In the genomic region with DNA sequence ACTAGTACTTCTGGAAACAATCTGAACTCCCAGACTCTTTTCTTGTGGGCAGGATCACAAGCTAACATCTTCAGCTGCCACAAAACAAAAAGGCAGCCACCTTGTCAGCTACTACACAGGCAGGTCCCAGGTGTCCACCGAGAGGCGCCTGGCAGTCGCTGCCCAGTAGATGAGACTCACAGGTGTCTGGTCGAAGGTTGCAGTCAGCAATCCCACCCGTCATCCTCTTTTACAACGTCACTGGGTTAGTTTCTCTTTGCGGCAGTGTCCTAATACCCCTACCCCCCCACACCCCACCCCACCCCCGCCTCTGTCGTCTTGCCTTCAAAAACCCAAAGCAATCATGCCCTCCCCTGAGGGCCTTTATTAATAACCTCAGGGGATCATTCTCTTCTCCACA, we compare ENCODE assay signal across 7 mouse cellular contexts. TPM values are rescaled to one million over a fixed set of nuclear protein-coding genes. Genes with fewer than 3 reads are reported as not detected.
DNase-seq lines count a peak whose midpoint lies in the region; ATAC-seq and TF ChIP-seq lines count a peak whose summit lies in the region.

No protein-coding gene starts in this region.

- H3K4me1 ChIP-seq in ES-Bruce4 (ENCODE audit: control insufficient read depth, insufficient read depth, low read length): no peaks in the 10 kb centered on the region
- H3K4me1 ChIP-seq in forebrain, embryonic 16.5 days (replicated peaks; ENCODE audit: control insufficient read depth, insufficient read depth, low read length): peaks cover 8% of the 10 kb centered on the region
- 0 out of 2 replicates have a peak, but pooled peaks cover 3% of the 10 kb centered on the region for H3K4me1 ChIP-seq in kidney, postnatal 0 days (replicated peaks; ENCODE audit: insufficient read depth, low read length)
- H3K4me1 ChIP-seq in midbrain, embryonic 16.5 days (ENCODE audit: control insufficient read depth, insufficient read depth, low read length): peaks cover 7% of the 10 kb centered on the region

- H3K4me2 ChIP-seq in forebrain, embryonic 16.5 days (ENCODE audit: low read length): peak overlapping the region; percentile 82
- peak overlapping the region; percentile 84 for H3K4me2 ChIP-seq in kidney, postnatal 0 days (ENCODE audit: low read length)
- peak overlapping the region; percentile 85 for H3K4me2 ChIP-seq in midbrain, embryonic 16.5 days (ENCODE audit: low read length)

- no peak for TF ChIP-seq EP300 in ES-Bruce4 (IDR thresholded peaks at IDR 0.05; ENCODE audit: insufficient read depth, low read depth, low read length)

- H3K79me2 ChIP-seq in C2C12 (ENCODE audit: control insufficient read depth, insufficient read depth): no peaks in the 10 kb centered on the region

- H3ac ChIP-seq in C2C12 (ENCODE audit: control insufficient read depth, insufficient read length, low read depth): peak overlapping the region; percentile 2

- WGBS in forebrain, embryonic 16.5 days: 24% methylated on average over 9 of the region's 9 CpGs
- WGBS in kidney, postnatal 0 days: 5% methylated on average over 9 of the region's 9 CpGs
- 28% methylated on average over 9 of the region's 9 CpGs for WGBS in midbrain, embryonic 16.5 days

- H3K9me3 ChIP-seq in ES-Bruce4 (replicated peaks; ENCODE audit: control insufficient read depth, insufficient read depth, low read length, poor library complexity, severe bottlenecking): no peaks in the 10 kb centered on the region
- no peaks in the 10 kb centered on the region for H3K9me3 ChIP-seq in forebrain, embryonic 16.5 days (ENCODE audit: control insufficient read depth, low read length)
- H3K9me3 ChIP-seq in kidney, postnatal 0 days (replicated peaks; ENCODE audit: low read length): no peaks in the 10 kb centered on the region
- no peaks in the 10 kb centered on the region for H3K9me3 ChIP-seq in midbrain, embryonic 16.5 days (replicated peaks; ENCODE audit: control insufficient read depth, low read length, poor library complexity, severe bottlenecking)

- TF ChIP-seq CTCF in C2C12 (IDR thresholded peaks at IDR 0.05; ENCODE audit: control insufficient read depth, insufficient read depth, insufficient read length) (no peak), ES-Bruce4 (IDR thresholded peaks at IDR 0.05; ENCODE audit: low read depth, low read length) (no peak)
- no peak for TF ChIP-seq CTCF in kidney, postnatal 0 days (IDR thresholded peaks at IDR 0.05; ENCODE audit: low read depth)

- DNase-seq in kidney, postnatal 0 days (ENCODE audit: low spot score): no peak
- no peak for DNase-seq in urinary bladder, adult 2 months (ENCODE audit: low spot score)

- H3K27me3 ChIP-seq in C2C12 (ENCODE audit: control insufficient read depth, insufficient read depth, insufficient read length) (no peaks in the 10 kb centered on the region), ES-Bruce4 (ENCODE audit: control insufficient read depth, insufficient read depth, low read length, poor library complexity, severe bottlenecking) (no peaks in the 10 kb centered on the region)
- no peaks in the 10 kb centered on the region for H3K27me3 ChIP-seq in forebrain, embryonic 16.5 days (replicated peaks; ENCODE audit: control insufficient read depth, insufficient read depth, low read length)
- H3K27me3 ChIP-seq in kidney, postnatal 0 days (ENCODE audit: insufficient read depth, low read length): no peaks in the 10 kb centered on the region
- H3K27me3 ChIP-seq in midbrain, embryonic 16.5 days (ENCODE audit: control insufficient read depth, insufficient read depth, low read depth, low read length): no peaks in the 10 kb centered on the region

- H3K27ac ChIP-seq in ES-Bruce4 (ENCODE audit: insufficient read depth, low read length): no peak overlapping the region
- H3K27ac ChIP-seq in forebrain, embryonic 16.5 days (ENCODE audit: low read length): no peak overlapping the region
- H3K27ac ChIP-seq in kidney, postnatal 0 days: peak overlapping the region; percentile 85
- no peak overlapping the region; the same call in 1 of the 2 replicates for H3K27ac ChIP-seq in midbrain, embryonic 16.5 days (ENCODE audit: low read length)

- H3K36me3 ChIP-seq in C2C12 (ENCODE audit: control insufficient read depth, insufficient read depth) (no peaks in the 10 kb centered on the region), ES-Bruce4 (ENCODE audit: control insufficient read depth, insufficient read depth, low read length, poor library complexity, severe bottlenecking) (peaks cover 17% of the 10 kb centered on the region)
- H3K36me3 ChIP-seq in forebrain, embryonic 16.5 days (ENCODE audit: control insufficient read depth, insufficient read depth): no peaks in the 10 kb centered on the region
- no peaks in the 10 kb centered on the region for H3K36me3 ChIP-seq in kidney, postnatal 0 days (ENCODE audit: insufficient read depth, low read length)
- H3K36me3 ChIP-seq in midbrain, embryonic 16.5 days (ENCODE audit: control insufficient read depth, insufficient read depth, low read length): no peaks in the 10 kb centered on the region

- H3K9ac ChIP-seq in ES-Bruce4 (ENCODE audit: low read depth, poor library complexity, severe bottlenecking): peak overlapping the region; percentile 86
- H3K9ac ChIP-seq in forebrain, embryonic 16.5 days (replicated peaks; ENCODE audit: low read depth, low read length): peak overlapping the region; percentile 71
- H3K9ac ChIP-seq in kidney, postnatal 0 days (ENCODE audit: low read depth, low read length): peak overlapping the region; percentile 75
- H3K9ac ChIP-seq in midbrain, embryonic 16.5 days (ENCODE audit: low read depth, low read length): peak overlapping the region; percentile 77

- H3K4me3 ChIP-seq in C2C12 (ENCODE audit: insufficient read depth, poor library complexity, severe bottlenecking) (peak overlapping the region; percentile 52), ES-Bruce4 (ENCODE audit: low read depth, low read length) (peak overlapping the region; percentile 82)
- H3K4me3 ChIP-seq in forebrain, embryonic 16.5 days (replicated peaks; ENCODE audit: low read length): peak overlapping the region; percentile 86
- peak overlapping the region; percentile 82 for H3K4me3 ChIP-seq in kidney, postnatal 0 days (replicated peaks; ENCODE audit: low read depth, low read length)
- H3K4me3 ChIP-seq in midbrain, embryonic 16.5 days (ENCODE audit: low read depth, low read length): peak overlapping the region; percentile 80

- no peak for TF ChIP-seq POLR2A in ES-Bruce4 (IDR thresholded peaks at IDR 0.05; ENCODE audit: insufficient read depth, low read length)

- no peaks in the 10 kb centered on the region for H3K79me3 ChIP-seq in C2C12 (ENCODE audit: low read depth)

- ATAC-seq in forebrain, embryonic 16.5 days: no peak
- no peak for ATAC-seq in kidney, postnatal 0 days (replicated peaks; ENCODE audit: low FRiP score, low read depth)
- ATAC-seq in midbrain, embryonic 16.5 days: 0 out of 2 replicates have a peak, but pooled peaks have one; percentile 11
- ATAC-seq in frontal cortex, adult (ENCODE audit: low TSS enrichment): no peak

TF ChIP-seq in C2C12, 6 proteins besides CTCF, POLR2A, EP300 and RAD21:
- TF ChIP-seq USF1 (IDR thresholded peaks at IDR 0.05; ENCODE audit: low read depth) (no peak), MAX (IDR thresholded peaks at IDR 0.05) (no peak), MYOD1 (IDR thresholded peaks at IDR 0.05; ENCODE audit: control insufficient read depth, insufficient read length, low read depth) (no peak), CEBPB (IDR thresholded peaks at IDR 0.05; ENCODE audit: low read depth) (no peak), MYOG (IDR thresholded peaks at IDR 0.05; ENCODE audit: control insufficient read depth, extremely low read depth, insufficient read length) (no peak), FOSL1 (IDR thresholded peaks at IDR 0.05; ENCODE audit: insufficient read depth, low read length, poor library complexity, severe bottlenecking) (no peak)
TF ChIP-seq in C2C12: peak in this region for 0.

RNA-seq across cellular contexts. Expression of a gene that starts 0.8 kb away (rescaled TPM):
- polyA plus RNA-seq in C2C12 (2012; fragmentation: generic; extraction: Trizol) (1.1 TPM), ES-Bruce4 (2011; ENCODE audit: insufficient read depth, insufficient read length, low read depth, missing spikeins) (30.4 and 31.2 TPM in 2 replicates)
- polyA plus RNA-seq in forebrain, embryonic 16.5 days (2015; fragmentation: Nextera tagmentation; extraction: Ambion mirVana): 3.6 and 3.8 TPM in 2 replicates
- 15.1 and 15.8 TPM in 2 replicates for polyA plus RNA-seq in kidney, postnatal 0 days (2015; fragmentation: Nextera tagmentation; extraction: Ambion mirVana)
- 3.8 TPM in 2 replicates for polyA plus RNA-seq in midbrain, embryonic 16.5 days (2015; fragmentation: Nextera tagmentation; extraction: Ambion mirVana)
- polyA plus RNA-seq in urinary bladder, adult 2 months (2012; rRNA removed): 9.1 and 9.6 TPM in 2 replicates

RNA-seq across cellular contexts. Expression of a gene that starts 21.7 kb away (rescaled TPM):
- 58.8 TPM for polyA plus RNA-seq in C2C12 (2012; fragmentation: generic; extraction: Trizol)
- 261 and 265 TPM in 2 replicates for polyA plus RNA-seq in ES-Bruce4 (2011; ENCODE audit: insufficient read depth, insufficient read length, low read depth, missing spikeins)
- 175 and 190 TPM in 2 replicates for polyA plus RNA-seq in forebrain, embryonic 16.5 days (2015; fragmentation: Nextera tagmentation; extraction: Ambion mirVana)
- 180 and 183 TPM in 2 replicates for polyA plus RNA-seq in kidney, postnatal 0 days (2015; fragmentation: Nextera tagmentation; extraction: Ambion mirVana)
- polyA plus RNA-seq in midbrain, embryonic 16.5 days (2015; fragmentation: Nextera tagmentation; extraction: Ambion mirVana): 222 and 233 TPM in 2 replicates
- polyA plus RNA-seq in urinary bladder, adult 2 months (2012; rRNA removed): 58.5 and 65.5 TPM in 2 replicates

RNA-seq across cellular contexts. Expression of a gene that starts 34.5 kb away (rescaled TPM):
- not detected for polyA plus RNA-seq in C2C12 (2012; fragmentation: generic; extraction: Trizol)
- 0.81 and 1.5 TPM in 2 replicates for polyA plus RNA-seq in ES-Bruce4 (2011; ENCODE audit: insufficient read depth, insufficient read length, low read depth, missing spikeins)
- polyA plus RNA-seq in forebrain, embryonic 16.5 days (2015; fragmentation: Nextera tagmentation; extraction: Ambion mirVana): 2.3 and 2.6 TPM in 2 replicates
- 0.51 and 0.58 TPM in 2 replicates for polyA plus RNA-seq in kidney, postnatal 0 days (2015; fragmentation: Nextera tagmentation; extraction: Ambion mirVana)
- 2.7 and 4.1 TPM in 2 replicates for polyA plus RNA-seq in midbrain, embryonic 16.5 days (2015; fragmentation: Nextera tagmentation; extraction: Ambion mirVana)
- polyA plus RNA-seq in urinary bladder, adult 2 months (2012; rRNA removed): 0.10 and 0.25 TPM in 2 replicates

RNA-seq across cellular contexts. Expression of a gene that starts 57.9 kb away (rescaled TPM):
- polyA plus RNA-seq in C2C12 (2012; fragmentation: generic; extraction: Trizol) (2.2 TPM), ES-Bruce4 (2011; ENCODE audit: insufficient read depth, insufficient read length, low read depth, missing spikeins) (16.8 and 18.2 TPM in 2 replicates)
- polyA plus RNA-seq in forebrain, embryonic 16.5 days (2015; fragmentation: Nextera tagmentation; extraction: Ambion mirVana): 14.1 and 14.3 TPM in 2 replicates
- polyA plus RNA-seq in kidney, postnatal 0 days (2015; fragmentation: Nextera tagmentation; extraction: Ambion mirVana): 17.3 and 17.7 TPM in 2 replicates
- 20.9 and 22.4 TPM in 2 replicates for polyA plus RNA-seq in midbrain, embryonic 16.5 days (2015; fragmentation: Nextera tagmentation; extraction: Ambion mirVana)
- 8.1 and 9.2 TPM in 2 replicates for polyA plus RNA-seq in urinary bladder, adult 2 months (2012; rRNA removed)
